Mouse (Mus musculus) layer of hippocampus, postnatal 10 days (tissue): ENCODE results near the gene Grk2. TPM values are rescaled to one million over a fixed set of nuclear protein-coding genes. Genes with fewer than 3 reads are reported as not detected.
A peak's percentile ranks its signal among the peaks of the same experiment; 100 is the strongest.
"Not testable (repeated sequence)": the region's sequence is repeated elsewhere in the genome, so short reads cannot be mapped to it uniquely, and the experiment has no call there.

Experiments used
- DNase-seq, 2 experiments: peaks; one replicate each; pipeline ENCODE4 v3.0.0; 2021; ENCODE audit warnings: low spot score in 2 of 2
- total RNA-seq, 2 experiments: library from RNA; stranded (reverse); gene quantifications; 2 replicates each; pipeline ENCODE4 v1.2.3; 2021

The Grk2 gene
- total RNA-seq, 2 experiments from 2014 or later, result 141 to 147 TPM

- no peak for DNase-seq
These were observed 26.5 kb downstream of the Grk2 start for GRCm38 (mm10) chr19:4279487-4279886.

GRCm38 (mm10) chr19:4270972-4271371, 35.0 kb downstream of the Grk2 start:
- no peak for DNase-seq

GRCm38 (mm10) chr19:4270187-4270586, 35.8 kb downstream of the Grk2 start:
- DNase-seq, result no peak

- peak in 1 of 2 experiments; percentile 59 for DNase-seq
These were observed 37.3 kb downstream of the Grk2 start, which contains the start of gene Ssh3 for GRCm38 (mm10) chr19:4268566-4269361. TSS of gene Ssh3 (minus strand) at chr19:4269180.

- no peak for DNase-seq
These were observed 40.1 kb downstream of the Grk2 start for GRCm38 (mm10) chr19:4265956-4266355.

GRCm38 (mm10) chr19:4264171-4264780, 41.7 kb downstream of the Grk2 start:
- no peak for DNase-seq

- no peak for DNase-seq
These were observed 42.3 kb downstream of the Grk2 start for GRCm38 (mm10) chr19:4263702-4264101.

GRCm38 (mm10) chr19:4262756-4263155, 43.3 kb downstream of the Grk2 start:
- no peak for DNase-seq

GRCm38 (mm10) chr19:4261038-4261698, 44.9 kb downstream of the Grk2 start:
- DNase-seq, result no peak

GRCm38 (mm10) chr19:4257897-4258252, 48.1 kb downstream of the Grk2 start:
- DNase-seq, result no peak

GRCm38 (mm10) chr19:4257216-4257896, 48.7 kb downstream of the Grk2 start:
- peak; percentile 94 for DNase-seq

- no peak for DNase-seq
These were observed 50.3 kb downstream of the Grk2 start for GRCm38 (mm10) chr19:4255583-4256162.

- DNase-seq, result no peak
These were observed 51.8 kb downstream of the Grk2 start for GRCm38 (mm10) chr19:4254230-4254629.

GRCm38 (mm10) chr19:4248683-4249082, 57.3 kb downstream of the Grk2 start:
- DNase-seq, result not testable (repeated sequence)

GRCm38 (mm10) chr19:4247010-4247409, 59.0 kb downstream of the Grk2 start:
- no peak for DNase-seq

GRCm38 (mm10) chr19:4244775-4245174, 61.2 kb downstream of the Grk2 start:
- no peak for DNase-seq

- DNase-seq, result no peak
These were observed 63.6 kb downstream of the Grk2 start for GRCm38 (mm10) chr19:4242416-4242815.

GRCm38 (mm10) chr19:4240247-4240668, 65.8 kb downstream of the Grk2 start:
- no peak for DNase-seq
